Comparison of ENCODE assay signal across 9 mouse cellular contexts in genomic region chr19:6869355-6869754, GRCm38 (mm10). TPM values are rescaled to one million over a fixed set of nuclear protein-coding genes. Genes with fewer than 3 reads are reported as not detected.
A peak's percentile ranks its signal among the peaks of the same experiment; 100 is the strongest.
DNase-seq lines count a peak whose midpoint lies in the region; ATAC-seq lines count a peak whose summit lies in the region.
"Had no signal": no experiment of that assay in that cellular context is flagged by ENCODE, and none has a peak within 500 bp of the region (broad histone marks: within the 10 kb centered on the region; RNA-seq: fewer than 3 reads in every experiment).

No protein-coding gene starts in this region.

- H3K4me3 ChIP-seq in liver, embryonic 11.5 days (ENCODE audit: low read depth, low read length): peak overlapping the region; percentile 37
- H3K4me3 ChIP-seq in neural tube, embryonic 15.5 days (replicated peaks): no peak overlapping the region

- peak overlapping the region; percentile 74 for H3K4me2 ChIP-seq in liver, embryonic 11.5 days
- H3K4me2 ChIP-seq in neural tube, embryonic 15.5 days: peak overlapping the region; percentile 33

- H3K36me3 ChIP-seq in liver, embryonic 11.5 days (ENCODE audit: control insufficient read depth, insufficient read depth, low read length): no peaks in the 10 kb centered on the region
- no peaks in the 10 kb centered on the region for H3K36me3 ChIP-seq in neural tube, embryonic 15.5 days

- 6% methylated on average over 5 of the region's 5 CpGs for WGBS in liver, embryonic 11.5 days
- WGBS in neural tube, embryonic 15.5 days: 3% methylated on average over 5 of the region's 5 CpGs

- DNase-seq in gastrocnemius, postnatal 25 days: peak; percentile 55
- no peak for DNase-seq in gastrocnemius, adult 8-10 months (ENCODE audit: low spot score in 2 of 2)
- peak; percentile 59 for DNase-seq in c-Kit-positive CD71-negative TER-119-negative erythroid progenitor cells, embryonic 14.5 days (ENCODE audit: low read depth)
- peak; percentile 53 for DNase-seq in heart, postnatal 36 days
- DNase-seq in liver, embryonic 11.5 days (ENCODE audit: low spot score): peak; percentile 55
- DNase-seq in right cerebral cortex, postnatal 14 days: no peak
- DNase-seq in layer of hippocampus, postnatal 36 days: no peak

- no peaks in the 10 kb centered on the region for H3K9me3 ChIP-seq in liver, embryonic 11.5 days (ENCODE audit: control insufficient read depth, low read length)
- no peaks in the 10 kb centered on the region for H3K9me3 ChIP-seq in neural tube, embryonic 15.5 days (replicated peaks)

- no peaks in the 10 kb centered on the region for H3K27me3 ChIP-seq in liver, embryonic 11.5 days (replicated peaks; ENCODE audit: control insufficient read depth, insufficient read depth, low read length)
- H3K27me3 ChIP-seq in neural tube, embryonic 15.5 days (replicated peaks): no peaks in the 10 kb centered on the region
- H3K27me3 ChIP-seq: Patski had no signal

- peak overlapping the region; percentile 63 for H3K9ac ChIP-seq in liver, embryonic 11.5 days (ENCODE audit: low read depth, low read length)
- H3K9ac ChIP-seq in neural tube, embryonic 15.5 days (replicated peaks): no peak overlapping the region

- H3K4me1 ChIP-seq in liver, embryonic 11.5 days (replicated peaks; ENCODE audit: control insufficient read depth, insufficient read depth, low read length): no peaks in the 10 kb centered on the region
- H3K4me1 ChIP-seq in neural tube, embryonic 15.5 days: no peaks in the 10 kb centered on the region

- intact Hi-C loops in heart, postnatal 36 days (cut with DNase I): no loop called here

- peak; percentile 75 for ATAC-seq in liver, embryonic 11.5 days (replicated peaks; ENCODE audit: low FRiP score)
- no peak for ATAC-seq in neural tube, embryonic 15.5 days (ENCODE audit: low FRiP score)
- ATAC-seq: Patski had no signal

- H3K27ac ChIP-seq in liver, embryonic 11.5 days (ENCODE audit: low read depth, low read length): peak overlapping the region; percentile 62; the same call in 1 of the 2 replicates
- no peak overlapping the region for H3K27ac ChIP-seq in neural tube, embryonic 15.5 days (replicated peaks)

RNA-seq across cellular contexts. Expression of gene Ccdc88b, which starts 11.3 kb away (rescaled TPM):
- total RNA-seq in gastrocnemius, postnatal 25 days (2021): under 1 TPM; 0.40 to 0.41 TPM
- total RNA-seq in gastrocnemius, adult 8-10 months (2022): under 1 TPM; 0.29 to 0.70 (median 0.46) TPM
- total RNA-seq in heart, postnatal 36 days (2021): under 1 TPM; 0.69 to 0.92 TPM
- 2.8 and 4.4 TPM in 2 replicates for polyA plus RNA-seq in liver, embryonic 11.5 days (2014; fragmentation: Nextera tagmentation; extraction: Ambion mirVana)
- 0.92 and 1.8 TPM in 2 replicates for polyA plus RNA-seq in neural tube, embryonic 15.5 days (2015; fragmentation: Nextera tagmentation; extraction: Ambion mirVana)
- 1 to 10 TPM; 10.0 TPM for total RNA-seq in layer of hippocampus, postnatal 36 days (2021)

RNA-seq across cellular contexts. Expression of gene Rps6ka4, which starts 28.9 kb away (rescaled TPM):
- total RNA-seq in gastrocnemius, postnatal 25 days (2021): 1 to 10 TPM; 6.7 to 7.2 TPM
- 10 to 100 TPM in 3 of 4 experiments, 1 to 10 TPM in 1; 9.8 to 12.1 (median 10.5) TPM for total RNA-seq in gastrocnemius, adult 8-10 months (2022)
- total RNA-seq in heart, postnatal 36 days (2021): 10 to 100 TPM; 17.4 to 19.4 TPM
- 11.5 and 12.6 TPM in 2 replicates for polyA plus RNA-seq in liver, embryonic 11.5 days (2014; fragmentation: Nextera tagmentation; extraction: Ambion mirVana)
- 15.7 and 16.2 TPM in 2 replicates for polyA plus RNA-seq in neural tube, embryonic 15.5 days (2015; fragmentation: Nextera tagmentation; extraction: Ambion mirVana)
- 10 to 100 TPM; 34.6 to 36.0 TPM for total RNA-seq in layer of hippocampus, postnatal 36 days (2021)

RNA-seq across cellular contexts. Expression of gene Trmt112, which starts 40.1 kb away (rescaled TPM):
- total RNA-seq in gastrocnemius, postnatal 25 days (2021): 10 to 100 TPM; 28.8 to 32.2 TPM
- total RNA-seq in gastrocnemius, adult 8-10 months (2022): 10 to 100 TPM; 34.1 to 46.3 (median 39.7) TPM
- 10 to 100 TPM; 27.8 to 30.3 TPM for total RNA-seq in heart, postnatal 36 days (2021)
- 167 and 169 TPM in 2 replicates for polyA plus RNA-seq in liver, embryonic 11.5 days (2014; fragmentation: Nextera tagmentation; extraction: Ambion mirVana)
- 103 and 113 TPM in 2 replicates for polyA plus RNA-seq in neural tube, embryonic 15.5 days (2015; fragmentation: Nextera tagmentation; extraction: Ambion mirVana)
- total RNA-seq in layer of hippocampus, postnatal 36 days (2021): 10 to 100 TPM; 46.5 to 48.1 TPM

RNA-seq across cellular contexts. Expression of gene Prdx5, which starts 40.6 kb away (rescaled TPM):
- 100 to 1,000 TPM; 212 to 215 TPM for total RNA-seq in gastrocnemius, postnatal 25 days (2021)
- 100 to 1,000 TPM; 195 to 214 (median 202) TPM for total RNA-seq in gastrocnemius, adult 8-10 months (2022)
- total RNA-seq in heart, postnatal 36 days (2021): 100 to 1,000 TPM; 693 to 776 TPM
- 106 and 117 TPM in 2 replicates for polyA plus RNA-seq in liver, embryonic 11.5 days (2014; fragmentation: Nextera tagmentation; extraction: Ambion mirVana)
- polyA plus RNA-seq in neural tube, embryonic 15.5 days (2015; fragmentation: Nextera tagmentation; extraction: Ambion mirVana): 392 and 417 TPM in 2 replicates
- 100 to 1,000 TPM; 368 to 411 TPM for total RNA-seq in layer of hippocampus, postnatal 36 days (2021)

RNA-seq across cellular contexts. Expression of gene Esrra, which starts 52.3 kb away (rescaled TPM):
- total RNA-seq in gastrocnemius, postnatal 25 days (2021): 10 to 100 TPM; 86.8 to 89.5 TPM
- total RNA-seq in gastrocnemius, adult 8-10 months (2022): 100 to 1,000 TPM in 1 of 4 experiments, 10 to 100 TPM in 3; 82.8 to 114 (median 93.4) TPM
- total RNA-seq in heart, postnatal 36 days (2021): 100 to 1,000 TPM; 146 to 154 TPM
- polyA plus RNA-seq in liver, embryonic 11.5 days (2014; fragmentation: Nextera tagmentation; extraction: Ambion mirVana): 4.1 and 5.9 TPM in 2 replicates
- polyA plus RNA-seq in neural tube, embryonic 15.5 days (2015; fragmentation: Nextera tagmentation; extraction: Ambion mirVana): 16.9 and 17.1 TPM in 2 replicates
- total RNA-seq in layer of hippocampus, postnatal 36 days (2021): 10 to 100 TPM; 57.0 to 59.8 TPM

Comparison
In these comparisons a context has a peak if more than half of its experiments do, and no peak if none do; other contexts are left out.
1. DNase-seq: peak in gastrocnemius, postnatal 25 days (single experiment), c-Kit-positive CD71-negative TER-119-negative erythroid progenitor cells, embryonic 14.5 days (single experiment), heart, postnatal 36 days (2 of 2) and liver, embryonic 11.5 days (single experiment); none in gastrocnemius, adult 8-10 months (0 of 2), right cerebral cortex, postnatal 14 days (single experiment) and layer of hippocampus, postnatal 36 days (0 of 2).
2. RNA of gene Ccdc88b, which starts 11.3 kb away (total RNA-seq): 10.0 TPM in layer of hippocampus, postnatal 36 days; 0.69 to 0.92 TPM in heart, postnatal 36 days, 0.29 to 0.70 TPM in gastrocnemius, adult 8-10 months and 0.40 to 0.41 TPM in gastrocnemius, postnatal 25 days; every median in the first group is over 4 times any median in the second.